Mouse (Mus musculus): ENCODE data around the gene Gns. TPM values are rescaled to one million over a fixed set of nuclear protein-coding genes. Genes with fewer than 3 reads are reported as not detected.

Gene Gns
- polyA plus RNA-seq, 1 experiment: 50.9 TPM

- DNase-seq (ENCODE audit: extremely low spot score in 1 of 2, low spot score in 1 of 2): no peak
Observed at GRCm38 (mm10) chr10:121364306-121364705, 584 bp upstream of the Gns start.

- no peak for DNase-seq (ENCODE audit: extremely low spot score in 1 of 2, low spot score in 1 of 2)
Observed at GRCm38 (mm10) chr10:121365781-121366272, 937 bp downstream of the Gns start.

- no peak for DNase-seq (ENCODE audit: extremely low spot score in 1 of 2, low spot score in 1 of 2)
Observed at GRCm38 (mm10) chr10:121367271-121367670, 2.4 kb downstream of the Gns start.

GRCm38 (mm10) chr10:121367780-121368179 lies 2.9 kb downstream of the Gns start:
- no peak for DNase-seq (ENCODE audit: extremely low spot score in 1 of 2, low spot score in 1 of 2)

GRCm38 (mm10) chr10:121368783-121369465 lies 4.0 kb downstream of the Gns start:
- DNase-seq (ENCODE audit: extremely low spot score in 1 of 2, low spot score in 1 of 2): no peak

- no peak for DNase-seq (ENCODE audit: extremely low spot score in 1 of 2, low spot score in 1 of 2)
Observed at GRCm38 (mm10) chr10:121370777-121371176, 5.9 kb downstream of the Gns start.

- DNase-seq (ENCODE audit: extremely low spot score in 1 of 2, low spot score in 1 of 2): no peak
Observed at GRCm38 (mm10) chr10:121374013-121374412, 9.1 kb downstream of the Gns start.

- no peak for DNase-seq (ENCODE audit: extremely low spot score in 1 of 2, low spot score in 1 of 2)
Observed at GRCm38 (mm10) chr10:121374693-121375620, 10.1 kb downstream of the Gns start.

GRCm38 (mm10) chr10:121375649-121376493 lies 11.0 kb downstream of the Gns start:
- DNase-seq (ENCODE audit: extremely low spot score in 1 of 2, low spot score in 1 of 2): no peak

- no peak for DNase-seq (ENCODE audit: extremely low spot score in 1 of 2, low spot score in 1 of 2)
Observed at GRCm38 (mm10) chr10:121376530-121377271, 11.8 kb downstream of the Gns start.

- no peak for DNase-seq (ENCODE audit: extremely low spot score in 1 of 2, low spot score in 1 of 2)
Observed at GRCm38 (mm10) chr10:121379387-121379786, 14.5 kb downstream of the Gns start.

- DNase-seq (ENCODE audit: extremely low spot score in 1 of 2, low spot score in 1 of 2): peak in 1 of 2 experiments; percentile 26
Observed at GRCm38 (mm10) chr10:121381280-121381679, 16.4 kb downstream of the Gns start.

GRCm38 (mm10) chr10:121384710-121385109 lies 19.8 kb downstream of the Gns start:
- DNase-seq (ENCODE audit: extremely low spot score in 1 of 2, low spot score in 1 of 2): no peak

- no peak for DNase-seq (ENCODE audit: extremely low spot score in 1 of 2, low spot score in 1 of 2)
Observed at GRCm38 (mm10) chr10:121385695-121386094, 20.8 kb downstream of the Gns start.

GRCm38 (mm10) chr10:121386347-121386746 lies 21.5 kb downstream of the Gns start:
- no peak for DNase-seq (ENCODE audit: extremely low spot score in 1 of 2, low spot score in 1 of 2)

- no peak for DNase-seq (ENCODE audit: extremely low spot score in 1 of 2, low spot score in 1 of 2)
Observed at GRCm38 (mm10) chr10:121390602-121391001, 25.7 kb downstream of the Gns start.

- peak in 1 of 2 experiments; percentile 20 for DNase-seq (ENCODE audit: extremely low spot score in 1 of 2, low spot score in 1 of 2)
Observed at GRCm38 (mm10) chr10:121391901-121392300, 27.0 kb downstream of the Gns start.

- no peak for DNase-seq (ENCODE audit: extremely low spot score in 1 of 2, low spot score in 1 of 2)
Observed at GRCm38 (mm10) chr10:121394270-121394669, 29.4 kb downstream of the Gns start.

- no peak for DNase-seq (ENCODE audit: extremely low spot score in 1 of 2, low spot score in 1 of 2)
Observed at GRCm38 (mm10) chr10:121394789-121395325, 30.0 kb downstream of the Gns start.
